Mouse (Mus musculus) C2C12 (cell line): ENCODE data around the gene Tex50. TPM values are rescaled to one million over a fixed set of nuclear protein-coding genes. Genes with fewer than 3 reads are reported as not detected.

ENCODE experiments used
- H3K27me3 ChIP-seq: one replicate; pipeline ENCODE4 v1.6.1; 2011; ENCODE audit not compliant: control insufficient read depth, insufficient read depth, insufficient read length
- H3K36me3 ChIP-seq: one replicate; pipeline ENCODE4 v1.6.1; 2011; ENCODE audit not compliant: control insufficient read depth, insufficient read depth
- H3K4me3 ChIP-seq: one replicate; pipeline ENCODE4 v1.5.1; 2011; ENCODE audit warnings: mild to moderate bottlenecking, control low read depth; ENCODE audit not compliant: poor library complexity, insufficient read depth, severe bottlenecking
- H3K79me2 ChIP-seq: one replicate; pipeline ENCODE4 v1.6.1; 2011; ENCODE audit not compliant: control insufficient read depth, insufficient read depth
- H3K79me3 ChIP-seq: one replicate; pipeline ENCODE4 v1.6.1; 2011; ENCODE audit warnings: low read depth, control low read depth
- H3ac ChIP-seq: one replicate; pipeline ENCODE3; 2011; ENCODE audit warnings: low read depth; ENCODE audit not compliant: control insufficient read depth, insufficient read length
- CEBPB ChIP-seq: IDR thresholded peaks from one replicate; pipeline ENCODE4 v1.6.1; 2011; ENCODE audit warnings: low read depth, mild to moderate bottlenecking, control low read depth, moderate library complexity
- CTCF ChIP-seq: IDR thresholded peaks from one replicate; pipeline ENCODE4 v1.5.1; 2011; ENCODE audit not compliant: control insufficient read depth, insufficient read depth, insufficient read length
- FOSL1 ChIP-seq: IDR thresholded peaks from one replicate; pipeline ENCODE4 v1.8.0; 2011; ENCODE audit warnings: mild to moderate bottlenecking, low read length; ENCODE audit not compliant: poor library complexity, insufficient read depth, severe bottlenecking
- MAX ChIP-seq: IDR thresholded peaks from one replicate; pipeline ENCODE4 v1.6.1; 2011; ENCODE audit warnings: mild to moderate bottlenecking, control low read depth
- MYOD1 ChIP-seq: IDR thresholded peaks from one replicate; pipeline ENCODE4 v1.6.1; 2011; ENCODE audit warnings: low read depth; ENCODE audit not compliant: control insufficient read depth, insufficient read length
- MYOG ChIP-seq: IDR thresholded peaks from one replicate; pipeline ENCODE4 v1.6.1; 2011; ENCODE audit not compliant: control insufficient read depth, insufficient read length; ENCODE audit errors: extremely low read depth
- USF1 ChIP-seq: IDR thresholded peaks from one replicate; pipeline ENCODE4 v1.6.1; 2011; ENCODE audit warnings: low read depth, mild to moderate bottlenecking, control low read depth, moderate library complexity
- polyA plus RNA-seq: library from polyadenylated mRNA; unstranded; fragments of >200 nt; fragmentation: generic; extraction: Trizol; gene quantifications from one replicate; pipeline ENCODE4 v1.2.1, GENCODE M21; 2012; ENCODE audit warnings: missing spikeins

Gene Tex50
- polyA plus RNA-seq, 1 experiment, result not detected

DNA sequence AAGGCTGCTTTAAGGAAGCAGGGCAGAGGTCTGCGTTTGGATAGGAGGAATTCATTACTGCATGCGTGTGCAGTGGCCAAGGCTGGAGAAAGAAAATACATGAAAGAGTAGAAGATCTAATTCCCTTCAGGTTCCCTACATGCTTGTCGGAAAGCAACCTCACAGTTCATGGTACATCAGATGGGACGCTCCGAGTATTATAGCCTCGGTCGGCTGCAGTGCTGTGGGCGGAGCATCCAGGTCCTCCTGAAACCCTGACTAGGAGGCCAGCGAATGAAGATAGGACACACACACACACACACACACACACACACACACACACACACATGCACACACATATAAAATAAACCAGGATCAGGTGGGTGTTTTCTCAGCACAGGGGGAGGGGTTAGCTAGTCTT, 24.6 kb upstream of the Tex50 start:
- TF ChIP-seq MYOD1, result no peak
- TF ChIP-seq MAX, result no peak
- TF ChIP-seq CEBPB, result no peak
- no peak for TF ChIP-seq MYOG
- no peak for TF ChIP-seq FOSL1
- TF ChIP-seq CTCF, result no peak
- no peak for TF ChIP-seq USF1
- no peak overlapping the region for H3ac ChIP-seq
- H3K79me2 ChIP-seq, result no peaks in the 10 kb centered on the region
- no peak overlapping the region for H3K4me3 ChIP-seq
- H3K36me3 ChIP-seq, result no peaks in the 10 kb centered on the region
- H3K27me3 ChIP-seq, result no peaks in the 10 kb centered on the region
- H3K79me3 ChIP-seq, result no peaks in the 10 kb centered on the region

DNA sequence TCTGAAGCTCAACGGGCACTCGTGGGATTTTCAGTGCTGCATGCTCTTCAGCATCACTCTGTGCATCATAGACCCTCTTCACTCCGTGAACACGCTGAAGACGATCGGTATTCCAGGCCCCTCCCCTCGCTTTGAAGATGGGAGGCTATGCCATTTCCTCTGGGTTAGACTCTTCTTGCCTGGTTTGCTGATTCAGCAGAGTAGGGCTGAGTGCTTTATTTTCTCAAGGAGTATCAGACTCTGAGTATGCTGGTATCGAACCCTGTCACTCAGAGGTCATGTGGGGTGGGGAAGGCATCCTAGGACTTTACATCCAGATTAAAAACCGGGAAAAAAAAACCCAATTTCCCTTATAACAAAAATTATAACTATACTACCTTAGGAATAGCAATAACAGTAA, 23.3 kb upstream of the Tex50 start:
- Histone ChIP-seq H3K36me3 (no peaks in the 10 kb centered on the region), H3K4me3 (no peak overlapping the region), H3K79me3 (no peaks in the 10 kb centered on the region), H3K27me3 (no peaks in the 10 kb centered on the region), H3ac (no peak overlapping the region), H3K79me2 (no peaks in the 10 kb centered on the region)
- no peak for TF ChIP-seq CEBPB
- no peak for TF ChIP-seq CTCF
- TF ChIP-seq MYOD1, result no peak
- no peak for TF ChIP-seq USF1
- TF ChIP-seq FOSL1, result no peak
- TF ChIP-seq MAX, result no peak
- TF ChIP-seq MYOG, result no peak

DNA sequence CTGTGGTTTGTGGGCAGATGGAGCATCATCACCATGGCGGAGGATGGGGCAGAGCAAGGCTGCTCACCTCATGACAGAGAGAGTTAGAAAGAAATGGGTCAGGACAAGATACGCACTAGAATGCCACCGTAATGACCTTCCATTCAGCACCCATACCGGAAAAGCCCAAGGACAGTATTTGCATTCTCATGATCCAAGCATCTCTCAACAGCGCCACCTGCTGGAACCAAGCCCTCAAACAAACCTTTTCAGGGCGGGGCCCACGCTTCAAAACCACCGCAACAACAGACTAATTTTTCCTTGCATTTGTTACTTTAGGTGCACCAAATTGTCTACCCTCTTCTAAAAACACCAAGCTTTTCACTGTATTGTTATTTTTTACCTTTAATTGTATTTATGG, 21.6 kb upstream of the Tex50 start:
- H3K36me3 ChIP-seq, result no peaks in the 10 kb centered on the region
- H3K4me3 ChIP-seq, result no peak overlapping the region
- no peaks in the 10 kb centered on the region for H3K27me3 ChIP-seq
- H3K79me2 ChIP-seq, result no peaks in the 10 kb centered on the region
- H3ac ChIP-seq, result no peak overlapping the region
- H3K79me3 ChIP-seq, result no peaks in the 10 kb centered on the region
- no peak for TF ChIP-seq MYOD1
- TF ChIP-seq CTCF, result peak; percentile 19

DNA sequence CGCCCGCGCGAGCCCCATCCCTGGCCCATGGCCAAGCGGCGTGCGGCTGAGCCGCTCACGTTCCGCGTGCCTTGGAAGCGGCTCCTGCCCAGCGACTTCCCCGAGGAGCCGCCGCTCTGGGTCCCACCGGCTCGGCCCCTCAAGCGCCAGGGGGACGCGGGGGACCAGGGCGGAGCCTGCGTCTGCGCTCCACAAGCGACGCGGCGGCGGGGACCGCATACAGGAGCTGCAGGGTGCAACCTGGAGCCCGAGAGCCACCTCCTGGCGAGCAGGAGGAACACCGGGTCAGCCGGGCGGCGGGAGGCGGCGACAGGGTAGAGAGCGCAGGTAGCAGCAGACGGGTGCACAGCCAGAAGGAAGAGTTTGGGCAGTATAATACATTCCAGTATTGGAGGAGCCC, 11.5 kb upstream of the Tex50 start:
- TF ChIP-seq MAX (no peak), USF1 (no peak), CEBPB (no peak), MYOG (no peak), FOSL1 (no peak), CTCF (peak; percentile 77), MYOD1 (no peak)
- H3K27me3 ChIP-seq, result peaks cover 14% of the 10 kb centered on the region
- H3K79me3 ChIP-seq, result no peaks in the 10 kb centered on the region
- peak overlapping the region; percentile 45 for H3ac ChIP-seq
- H3K4me3 ChIP-seq, result no peak overlapping the region
- no peaks in the 10 kb centered on the region for H3K79me2 ChIP-seq
- H3K36me3 ChIP-seq, result no peaks in the 10 kb centered on the region

DNA sequence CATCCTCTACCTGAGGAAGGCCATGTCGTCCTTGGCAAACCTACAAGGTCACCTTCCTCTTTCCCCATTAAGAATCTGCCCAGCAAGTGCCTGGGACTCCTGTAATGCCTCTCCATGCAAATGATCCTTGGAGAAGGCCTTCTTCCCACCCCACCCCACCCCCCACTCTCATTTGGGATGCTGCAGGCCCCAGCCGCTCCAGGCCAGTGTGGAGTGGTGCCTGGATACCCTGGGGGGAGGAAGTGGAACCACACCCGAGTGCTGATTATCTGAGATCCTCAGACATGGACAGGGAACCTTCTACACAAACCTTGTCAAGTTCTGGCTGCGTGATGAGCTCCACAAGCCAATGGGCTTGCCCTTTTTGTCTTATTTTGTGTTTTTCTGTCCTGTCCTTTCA, 1.2 kb upstream of the Tex50 start:
- H3K27me3 ChIP-seq, result no peaks in the 10 kb centered on the region
- no peak for TF ChIP-seq CEBPB
- TF ChIP-seq FOSL1, result no peak
- TF ChIP-seq MYOG, result no peak
- no peak for TF ChIP-seq USF1
- no peak for TF ChIP-seq MAX
- TF ChIP-seq CTCF, result no peak
- no peak for TF ChIP-seq MYOD1
- no peak overlapping the region for H3K4me3 ChIP-seq
- no peaks in the 10 kb centered on the region for H3K79me3 ChIP-seq
- no peak overlapping the region for H3ac ChIP-seq
- H3K79me2 ChIP-seq, result no peaks in the 10 kb centered on the region
- no peaks in the 10 kb centered on the region for H3K36me3 ChIP-seq

DNA sequence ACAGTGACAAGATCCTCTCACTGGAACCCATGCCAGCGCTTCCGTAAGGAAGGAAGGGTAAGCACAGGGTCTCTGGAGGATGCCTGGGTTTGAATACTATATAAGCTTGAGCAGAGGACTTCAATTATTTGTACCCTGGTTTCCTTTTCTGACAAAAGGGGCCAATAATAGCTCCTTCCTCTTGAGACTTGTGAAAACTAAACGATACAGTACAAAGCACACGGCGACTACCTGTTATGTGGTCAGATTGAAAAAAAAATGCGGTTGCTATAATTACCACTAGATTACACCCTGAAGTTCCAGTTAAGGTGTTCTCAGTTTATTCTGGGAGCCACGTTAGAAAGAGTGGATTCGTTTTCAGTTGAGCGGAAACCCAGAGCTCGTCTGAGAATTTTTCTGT, 2.6 kb downstream of the Tex50 start:
- Histone ChIP-seq H3K4me3 (no peak overlapping the region), H3K27me3 (no peaks in the 10 kb centered on the region), H3ac (no peak overlapping the region), H3K79me2 (no peaks in the 10 kb centered on the region), H3K79me3 (no peaks in the 10 kb centered on the region), H3K36me3 (no peaks in the 10 kb centered on the region)
- TF ChIP-seq CEBPB, result no peak
- TF ChIP-seq MYOG, result no peak
- no peak for TF ChIP-seq USF1
- no peak for TF ChIP-seq MAX
- no peak for TF ChIP-seq MYOD1
- TF ChIP-seq FOSL1, result no peak
- TF ChIP-seq CTCF, result no peak
